Comparison of ENCODE assay signal across 8 mouse cellular contexts in the genomic region with DNA sequence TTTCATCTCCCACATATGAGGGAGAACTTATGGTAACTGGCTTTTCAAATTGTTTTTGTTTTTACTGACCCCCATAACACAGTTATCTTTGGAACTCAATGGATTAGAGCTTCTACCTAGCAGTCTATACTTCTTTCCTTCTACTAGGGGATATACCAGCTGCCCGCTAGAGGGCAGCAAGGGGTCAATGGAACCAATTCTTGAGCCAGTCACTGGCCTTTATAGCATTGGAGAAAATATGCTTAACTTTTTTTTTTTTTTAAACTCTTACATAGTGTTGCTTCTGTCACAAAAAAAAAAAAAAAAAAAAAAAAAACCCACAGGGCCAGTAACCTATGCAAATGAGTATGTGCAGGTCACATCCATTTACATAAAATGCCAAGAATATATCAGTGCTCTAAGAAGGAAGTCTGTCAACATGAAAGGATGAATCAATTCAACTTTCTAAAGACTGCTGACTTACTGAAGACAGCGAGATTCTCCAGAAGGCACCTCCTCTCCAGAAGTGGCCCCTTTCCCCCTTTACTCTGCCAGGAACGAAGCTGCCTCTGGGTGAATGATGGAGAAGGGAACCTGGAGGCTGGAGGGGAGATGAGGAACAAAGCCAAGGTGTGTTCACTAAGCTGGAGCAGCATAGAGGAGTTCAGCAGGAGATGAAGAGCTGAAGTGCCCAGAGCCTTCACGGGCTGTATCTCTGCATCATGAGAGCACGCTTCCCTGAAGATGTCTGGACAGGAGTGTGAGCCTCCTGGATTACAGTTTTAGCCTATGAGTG.
DNase-seq lines count a peak whose midpoint lies in the region; ATAC-seq lines count a peak whose summit lies in the region.

No protein-coding gene starts in this region.

- no peaks in the 10 kb centered on the region for H3K27me3 ChIP-seq in neural tube, embryonic 11.5 days (ENCODE audit: control insufficient read depth, insufficient read depth, low read length)

- intact Hi-C loops in left cerebral cortex, postnatal 4 days (cut with DNase I) = loop anchor here (5.0 kb wide), 1 partner anchor 169 kb away; no protein-coding TSS in a partner anchor

- no peak overlapping the region for H3K4me3 ChIP-seq in neural tube, embryonic 11.5 days (ENCODE audit: low read depth, low read length)

- no peaks in the 10 kb centered on the region for H3K9me3 ChIP-seq in neural tube, embryonic 11.5 days (ENCODE audit: control insufficient read depth, low read length)

- no peak overlapping the region for H3K9ac ChIP-seq in neural tube, embryonic 11.5 days (ENCODE audit: low read length)

- no peaks in the 10 kb centered on the region for H3K4me1 ChIP-seq in neural tube, embryonic 11.5 days (ENCODE audit: control insufficient read depth, insufficient read depth, low read length)

- DNase-seq in A20 (ENCODE audit: low read depth, low spot score) = peak; percentile 7
- DNase-seq in ZHBTc4 (ENCODE audit: low read depth, low spot score) = peak; percentile 52
- peak; percentile 51 to 76 for DNase-seq in cerebellum, postnatal 4 days (ENCODE audit: low spot score in 2 of 2)
- peak; percentile 33 for DNase-seq in gastrocnemius, postnatal 25 days
- peak; percentile 82 for DNase-seq in kidney, adult 9 months
- DNase-seq in left cerebral cortex, postnatal 4 days = peak; percentile 83
- peak; percentile 77 for DNase-seq in neural tube, embryonic 11.5 days (ENCODE audit: low spot score)
- DNase-seq in urinary bladder, postnatal 14 days (ENCODE audit: low spot score) = peak; percentile 75

- peak; percentile 48; the same call in 1 of the 2 replicates for ATAC-seq in neural tube, embryonic 11.5 days (ENCODE audit: insufficient read depth, low FRiP score, low TSS enrichment)

- H3K36me3 ChIP-seq in neural tube, embryonic 11.5 days (ENCODE audit: control insufficient read depth, insufficient read depth, low read length) = no peaks in the 10 kb centered on the region

- WGBS in neural tube, embryonic 11.5 days = 56% methylated on average over 5 of the region's 5 CpGs

- H3K4me2 ChIP-seq in neural tube, embryonic 11.5 days (ENCODE audit: low read depth) = no peak overlapping the region

- no peak overlapping the region for H3K27ac ChIP-seq in neural tube, embryonic 11.5 days (ENCODE audit: low read depth, low read length)

Comparison
In these comparisons a context has a peak if more than half of its experiments do, and no peak if none do; other contexts are left out.
1. DNase-seq: peak in every context shown above with its lines; median percentile 83 in left cerebral cortex, postnatal 4 days; 82 in kidney, adult 9 months; 77 in neural tube, embryonic 11.5 days; 75 in urinary bladder, postnatal 14 days; 64 in cerebellum, postnatal 4 days; 52 in ZHBTc4; 33 in gastrocnemius, postnatal 25 days; 7 in A20.